Comparison of ENCODE assay signal across 26 mouse cellular contexts in genomic region chr17:84865566-84865965, GRCm38 (mm10).
DNase-seq lines count a peak whose midpoint lies in the region; ATAC-seq and TF ChIP-seq lines count a peak whose summit lies in the region.
"Had no signal": no experiment of that assay in that cellular context is flagged by ENCODE, and none has a peak within 500 bp of the region (broad histone marks: within the 10 kb centered on the region; RNA-seq: fewer than 3 reads in every experiment).

No protein-coding gene starts in this region.

- no peak overlapping the region for H3K4me3 ChIP-seq in cerebellum, adult 2 months (replicated peaks; ENCODE audit: insufficient read depth, low read depth, low read length)
- H3K4me3 ChIP-seq in heart, embryonic 15.5 days = no peak overlapping the region
- no peak overlapping the region for H3K4me3 ChIP-seq in liver, adult 2 months (ENCODE audit: insufficient read depth, low read depth, low read length)
- H3K4me3 ChIP-seq: erythroblast, embryonic 14.5 days; forebrain, embryonic 13.5 days; hindbrain, embryonic 12.5 days; intestine, embryonic 15.5 days; liver, embryonic 12.5 days; megakaryocyte, embryonic 14.5 days; midbrain, embryonic 12.5 days; neural tube, embryonic 13.5 days had no signal

- no peak for ATAC-seq in heart, embryonic 15.5 days (replicated peaks; ENCODE audit: insufficient number of reproducible peaks, insufficient read depth, low FRiP score, low read depth)
- ATAC-seq: forebrain, embryonic 13.5 days; hindbrain, postnatal 0 days; intestine, embryonic 15.5 days; liver, embryonic 12.5 days; lung, postnatal 0 days had no signal

- peaks cover 10% of the 10 kb centered on the region; the same call in 1 of the 2 replicates for H3K4me1 ChIP-seq in cerebellum, adult 2 months (ENCODE audit: control insufficient read depth, insufficient read depth, low read length)
- H3K4me1 ChIP-seq in heart, embryonic 15.5 days (replicated peaks) = peaks cover 7% of the 10 kb centered on the region
- H3K4me1 ChIP-seq in liver, adult 2 months (ENCODE audit: control insufficient read depth, insufficient read depth, low read length) = peaks cover 6% of the 10 kb centered on the region
- H3K4me1 ChIP-seq: hindbrain, embryonic 12.5 days; intestine, embryonic 15.5 days; liver, embryonic 12.5 days; midbrain, embryonic 12.5 days; neural tube, embryonic 13.5 days had no signal

- DNase-seq in cerebellum, adult 2 months = peak in 1 of 2 experiments; percentile 43
- no peak for DNase-seq in cerebellum, postnatal 14 days
- DNase-seq in heart, adult 11 months = peak; percentile 72
- DNase-seq in heart, adult 18-20 months = no peak
- DNase-seq in heart, adult 8-10 months (ENCODE audit: low spot score) = no peak
- DNase-seq in liver, adult 2 months (ENCODE audit: extremely low read depth, low read depth, low spot score) = peak; percentile 33
- DNase-seq in liver = no peak
- DNase-seq: kidney, adult 2 months; kidney, postnatal 36 days; lung, adult 18-20 months; right cerebral cortex, postnatal 4 days; thymus, adult 18-20 months; thymus, postnatal 25 days had no signal

- TF ChIP-seq CTCF in cerebellum, adult 2 months (IDR thresholded peaks at IDR 0.05; ENCODE audit: borderline replicate concordance, insufficient read depth, low read depth, low read length) = no peak
- TF ChIP-seq CTCF in liver, adult 2 months (IDR thresholded peaks at IDR 0.05; ENCODE audit: low read depth, low read length) = no peak

- no peak overlapping the region for H3K4me2 ChIP-seq in heart, embryonic 15.5 days
- H3K4me2 ChIP-seq: forebrain, embryonic 13.5 days; hindbrain, embryonic 12.5 days; intestine, embryonic 15.5 days; liver, embryonic 12.5 days; midbrain, embryonic 12.5 days; neural tube, embryonic 13.5 days had no signal

- H3K27me3 ChIP-seq in cerebellum, adult 2 months (ENCODE audit: control insufficient read depth, insufficient read depth, low read length) = no peaks in the 10 kb centered on the region
- no peaks in the 10 kb centered on the region for H3K27me3 ChIP-seq in heart, embryonic 15.5 days
- no peaks in the 10 kb centered on the region for H3K27me3 ChIP-seq in liver, adult 2 months (ENCODE audit: control insufficient read depth, insufficient read depth, low read length)
- H3K27me3 ChIP-seq: forebrain, embryonic 13.5 days; hindbrain, embryonic 12.5 days; intestine, embryonic 15.5 days; liver, embryonic 12.5 days; megakaryocyte, embryonic 14.5 days; midbrain, embryonic 12.5 days; neural tube, embryonic 13.5 days had no signal

- peak overlapping the region; percentile 74 for H3K27ac ChIP-seq in cerebellum, adult 2 months (ENCODE audit: insufficient read depth, low read length)
- H3K27ac ChIP-seq in heart, embryonic 15.5 days = peak overlapping the region; percentile 76
- peak overlapping the region; percentile 86 for H3K27ac ChIP-seq in liver, adult 2 months (replicated peaks; ENCODE audit: insufficient read depth, low read depth, low read length)
- H3K27ac ChIP-seq: forebrain, embryonic 13.5 days; hindbrain, embryonic 12.5 days; hindbrain, postnatal 0 days; intestine, embryonic 15.5 days; liver, embryonic 12.5 days; midbrain, embryonic 12.5 days; neural tube, embryonic 13.5 days; stomach, postnatal 0 days had no signal

- WGBS in cerebellum, adult 2 months = 48% methylated on average over 3 of the region's 3 CpGs
- 56% methylated on average over 3 of the region's 3 CpGs for WGBS in heart, embryonic 15.5 days
- WGBS in liver, adult 2 months = 51% methylated on average over 3 of the region's 3 CpGs

- H3K36me3 ChIP-seq in heart, embryonic 15.5 days = no peaks in the 10 kb centered on the region
- H3K36me3 ChIP-seq in liver, adult 2 months (ENCODE audit: control insufficient read depth, insufficient read depth, low read length) = no peaks in the 10 kb centered on the region
- H3K36me3 ChIP-seq: G1E; hindbrain, embryonic 12.5 days; intestine, embryonic 15.5 days; liver, embryonic 12.5 days; midbrain, embryonic 12.5 days; neural tube, embryonic 13.5 days had no signal

- H3K79me2 ChIP-seq in liver, adult 2 months (ENCODE audit: control insufficient read depth, insufficient read depth, low read length) = no peaks in the 10 kb centered on the region

- no peaks in the 10 kb centered on the region; the same call in 1 of the 2 replicates for H3K9me3 ChIP-seq in heart, embryonic 15.5 days (replicated peaks)
- H3K9me3 ChIP-seq: hindbrain, embryonic 12.5 days; intestine, embryonic 15.5 days; liver, embryonic 12.5 days; megakaryocyte, embryonic 14.5 days; neural tube, embryonic 13.5 days had no signal

- H3K9ac ChIP-seq in heart, embryonic 15.5 days = no peak overlapping the region
- H3K9ac ChIP-seq in liver, adult 2 months (ENCODE audit: low read depth, low read length) = peak overlapping the region; percentile 36
- H3K9ac ChIP-seq: forebrain, embryonic 13.5 days; hindbrain, embryonic 12.5 days; intestine, embryonic 15.5 days; liver, embryonic 12.5 days; midbrain, embryonic 12.5 days; neural tube, embryonic 13.5 days had no signal

- no peak for TF ChIP-seq POLR2A in cerebellum, adult 2 months (IDR thresholded peaks at IDR 0.05; ENCODE audit: borderline replicate concordance, insufficient read depth, low read length)
- no peak for TF ChIP-seq POLR2A in liver, adult 2 months (IDR thresholded peaks at IDR 0.05; ENCODE audit: extremely low read depth, insufficient read depth, low read length)

Comparison
In these comparisons a context has a peak if more than half of its experiments do, and no peak if none do; other contexts are left out.
1. DNase-seq: peak in heart, adult 11 months (single experiment) and liver, adult 2 months (single experiment); none in cerebellum, postnatal 14 days (0 of 2), heart, adult 18-20 months (0 of 2), heart, adult 8-10 months (single experiment) and liver (single experiment).
2. Peak in every context shown above with its lines, with median percentiles within 50 percentile points of each other: H3K27ac ChIP-seq.